Mouse (Mus musculus) kidney, embryonic 15.5 days (tissue): ENCODE measurements around the gene Zfp429. TPM values are rescaled to one million over a fixed set of nuclear protein-coding genes. Genes with fewer than 3 reads are reported as not detected.
"Not testable (repeated sequence)": the region's sequence is repeated elsewhere in the genome, so short reads cannot be mapped to it uniquely, and the experiment has no call there.

Experiments used
- ATAC-seq: fragments of 200-750 bp; cut with Nextera tagmentation; replicated peaks from 2 replicates; pipeline ENCODE4 v1.8.0; 2017; ENCODE audit warnings: moderate TSS enrichment; ENCODE audit not compliant: low FRiP score
- H3K27ac ChIP-seq: fragments of 300-500 bp; sonication (generic); 2 replicates; pipeline ENCODE4 v1.5.1; 2015; ENCODE audit warnings: mild to moderate bottlenecking, inconsistent platforms
- H3K27me3 ChIP-seq: fragments of 300-500 bp; sonication (generic); 2 replicates; pipeline ENCODE4 v1.6.1; 2015; ENCODE audit warnings: inconsistent platforms
- H3K36me3 ChIP-seq: fragments of 300-500 bp; sonication (generic); 2 replicates; pipeline ENCODE4 v1.6.1; 2015; ENCODE audit warnings: inconsistent platforms
- H3K4me1 ChIP-seq: fragments of 300-500 bp; sonication (generic); 2 replicates; pipeline ENCODE4 v1.6.1; 2015; ENCODE audit warnings: inconsistent platforms
- H3K4me2 ChIP-seq: fragments of 300-500 bp; sonication (generic); 2 replicates; pipeline ENCODE4 v1.6.1; 2015; ENCODE audit warnings: moderate library complexity, mild to moderate bottlenecking, inconsistent platforms
- H3K4me3 ChIP-seq: fragments of 300-500 bp; sonication (generic); replicated peaks from 2 replicates; pipeline ENCODE4 v1.5.1; 2015; ENCODE audit warnings: mild to moderate bottlenecking, inconsistent platforms
- H3K9ac ChIP-seq: fragments of 300-500 bp; sonication (generic); 2 replicates; pipeline ENCODE4 v1.6.1; 2015; ENCODE audit warnings: mild to moderate bottlenecking, inconsistent platforms
- H3K9me3 ChIP-seq: fragments of 300-500 bp; sonication (generic); replicated peaks from 2 replicates; pipeline ENCODE4 v1.6.1; 2016; ENCODE audit warnings: inconsistent platforms
- WGBS: fragments of 180-500 bp; shearing (Covaris S2); methylation state at CpG from one replicate; pipeline ENCODE4 v1.1.7; 2015; ENCODE audit warnings: mixed read lengths; 5-methylcytosine and 5-hydroxymethylcytosine counted together
- polyA plus RNA-seq: library from polyadenylated mRNA; unstranded; fragments of >200 nt; fragmentation: Nextera tagmentation; extraction: Ambion mirVana; gene quantifications from 2 replicates; pipeline ENCODE4 v1.2.1, GENCODE M21; 2015

Gene Zfp429
- polyA plus RNA-seq, 1 experiment from 2014 or later = 5.6 TPM

DNA sequence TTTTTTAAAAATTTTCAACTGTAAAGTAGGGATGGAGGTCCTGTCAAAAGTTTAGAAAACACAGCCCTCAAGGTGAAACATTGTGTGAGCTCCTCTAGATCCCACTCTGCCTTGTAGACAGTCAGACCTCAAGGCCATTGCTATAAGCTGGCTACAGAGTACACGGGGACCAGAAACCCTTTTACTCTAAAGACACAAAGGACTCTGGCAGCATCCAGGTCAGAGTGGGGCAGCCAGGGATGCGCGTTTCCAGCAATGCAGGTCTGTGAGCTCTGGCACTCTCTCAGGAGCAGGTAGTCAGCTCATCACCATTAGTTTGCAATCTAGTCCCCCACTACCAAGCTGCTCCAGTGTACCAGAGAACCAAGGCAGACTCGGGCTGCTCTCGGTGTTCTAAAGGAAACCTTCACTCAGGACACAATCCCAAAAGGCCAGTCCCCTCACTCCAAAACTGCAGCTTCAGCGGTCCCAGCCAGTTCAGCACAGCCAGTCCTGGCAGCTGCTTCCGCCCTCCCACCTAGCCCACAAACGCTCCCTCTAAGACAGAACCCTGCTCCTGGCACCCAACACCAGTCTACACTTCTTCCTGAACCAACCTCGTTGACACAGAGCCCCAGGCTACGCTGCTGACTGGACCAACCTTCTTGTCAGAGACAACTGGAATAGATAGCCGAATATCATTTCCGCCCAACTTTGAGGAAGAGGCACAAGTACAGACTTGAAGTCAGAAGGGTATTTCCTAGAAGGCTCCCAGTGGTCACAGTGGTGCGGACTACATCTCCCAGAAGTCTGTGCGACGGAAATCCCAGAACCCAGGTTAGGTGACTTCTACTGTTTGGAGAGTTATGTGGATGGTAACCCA is 24.3 kb downstream of the Zfp429 start, which contains the start of the genes Gm28041 and Zfp456:
TSS of gene Gm28041 (minus strand) at position 684 of the 862 bp plus-strand sequence.
TSS of gene Zfp456 (minus strand) at position 761 of the 862 bp plus-strand sequence.
- Histone ChIP-seq H3K4me3 (peak within 1 kb of the TSS; percentile 56), H3K9ac (0 out of 2 replicates have a peak within 1 kb of the TSS, but pooled peaks have one; percentile 38), H3K4me2 (peak within 1 kb of the TSS; percentile 61)
- not testable (repeated sequence) for H3K27me3 ChIP-seq, H3K9me3 ChIP-seq, H3K27ac ChIP-seq, H3K4me1 ChIP-seq, H3K36me3 ChIP-seq
- WGBS = 17% methylated on average over 15 of the region's 15 CpGs
- ATAC-seq = peak; percentile 99

DNA sequence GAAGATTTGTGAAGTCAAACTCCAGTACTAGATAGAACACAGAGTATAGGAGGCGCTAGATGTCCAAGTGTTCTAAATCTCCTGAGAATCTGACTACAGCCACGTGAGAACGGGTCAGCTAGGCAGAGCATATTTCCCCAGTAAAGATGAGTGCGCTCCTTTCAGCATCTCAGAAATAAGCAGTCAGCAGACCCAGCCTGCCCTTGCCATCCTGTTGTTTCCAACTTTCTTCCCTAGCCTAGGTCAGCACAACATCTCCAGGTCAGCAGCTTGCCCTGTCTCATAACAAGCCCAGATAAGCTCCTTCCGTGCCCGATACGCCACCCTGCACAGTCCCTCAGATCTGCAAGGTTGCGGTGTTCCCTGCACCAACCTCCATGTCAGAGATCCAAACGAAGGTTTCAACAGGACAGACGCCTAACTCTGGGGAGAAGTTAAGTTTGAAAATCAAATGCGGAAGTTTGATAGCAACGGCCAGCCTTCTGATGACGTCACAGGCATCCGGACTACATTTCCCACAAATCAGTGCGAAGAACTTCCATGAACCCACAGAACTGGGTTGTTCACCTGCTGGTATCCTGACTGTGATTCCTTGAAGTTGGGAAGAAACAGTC is 39.4 kb downstream of the Zfp429 start, which contains the start of the genes Gm28044 and Zfp953:
TSS of gene Gm28044 (minus strand) at position 406 of the 614 bp plus-strand sequence.
TSS of gene Zfp953 (minus strand) at position 475 of the 614 bp plus-strand sequence.
- peaks cover 3% of the 10 kb centered on the region; the same call in 1 of the 2 replicates for H3K4me1 ChIP-seq
- peak within 1 kb of the TSS; percentile 71 for H3K4me2 ChIP-seq
- no peaks in the 10 kb centered on the region for H3K36me3 ChIP-seq
- peak within 1 kb of the TSS; percentile 75 for H3K27ac ChIP-seq
- peak; percentile 95 for ATAC-seq
- H3K9me3 ChIP-seq = no peaks in the 10 kb centered on the region
- H3K9ac ChIP-seq = peak within 1 kb of the TSS; percentile 74
- H3K4me3 ChIP-seq = peak within 1 kb of the TSS; percentile 79
- H3K27me3 ChIP-seq = no peaks in the 10 kb centered on the region
- under 1% methylated on average over 15 of the region's 15 CpGs for WGBS

DNA sequence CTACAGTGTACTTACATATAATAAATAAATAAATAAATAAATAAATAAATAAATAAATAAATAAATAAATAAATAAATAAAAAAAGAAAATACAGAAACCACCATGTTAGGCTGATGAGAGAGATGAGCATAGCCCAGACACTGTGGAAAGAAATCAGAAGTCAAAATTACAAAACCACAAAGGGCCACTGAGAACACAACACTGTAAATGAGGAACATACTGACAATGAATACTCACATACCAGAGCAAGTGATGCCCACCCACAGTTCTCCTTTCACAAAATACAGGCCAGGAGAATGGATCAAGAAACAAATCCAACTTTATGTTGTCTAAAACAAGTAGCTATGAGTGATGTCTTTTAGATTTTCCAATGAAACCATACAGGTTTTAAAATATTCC is 47.8 kb downstream of the Zfp429 start:
- Histone ChIP-seq H3K4me2 (no peak overlapping the region), H3K9ac (no peak overlapping the region), H3K27me3 (no peaks in the 10 kb centered on the region), H3K9me3 (no peaks in the 10 kb centered on the region), H3K27ac (no peak overlapping the region), H3K4me3 (no peak overlapping the region), H3K4me1 (no peaks in the 10 kb centered on the region), H3K36me3 (no peaks in the 10 kb centered on the region)
- ATAC-seq = no peak

DNA sequence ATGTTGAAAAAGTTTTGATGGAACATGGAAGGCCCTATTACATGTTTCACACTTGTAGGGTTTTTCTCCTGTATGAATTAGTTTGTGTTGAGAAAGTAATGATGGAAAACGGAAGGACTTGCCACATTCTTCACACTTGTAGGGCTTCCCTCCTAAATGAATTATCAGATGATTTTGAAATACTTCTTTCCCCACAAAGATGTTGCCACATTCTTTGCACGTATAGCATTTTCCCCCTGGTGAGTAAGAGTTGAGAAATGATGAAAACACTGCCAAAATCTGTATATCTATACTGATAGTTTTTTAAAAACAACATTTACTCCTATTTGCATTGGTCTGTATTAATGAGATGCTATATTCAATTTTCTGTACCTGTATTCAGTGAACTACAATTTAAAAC is 56.2 kb downstream of the Zfp429 start:
- H3K4me3 ChIP-seq = no peak overlapping the region
- peaks cover 25% of the 10 kb centered on the region for H3K36me3 ChIP-seq
- H3K4me1 ChIP-seq = no peaks in the 10 kb centered on the region
- WGBS = 88% methylated on average over 2 of the region's 2 CpGs
- no peak overlapping the region for H3K27ac ChIP-seq
- no peaks in the 10 kb centered on the region for H3K27me3 ChIP-seq
- ATAC-seq = no peak
- no peak overlapping the region for H3K4me2 ChIP-seq
- no peaks in the 10 kb centered on the region for H3K9me3 ChIP-seq
- H3K9ac ChIP-seq = no peak overlapping the region

Other genes starting within 250 kb of the Zfp429 start
- 7.3 TPM in 2 replicates for gene Rsl1, start 226.6 kb downstream of the Zfp429 start, polyA plus RNA-seq
- 1.5 and 1.9 TPM in 2 replicates for gene Zfp455, start 205.3 kb downstream of the Zfp429 start, polyA plus RNA-seq
- gene Zfp458, start 121.4 kb downstream of the Zfp429 start, polyA plus RNA-seq = 2.1 TPM in 2 replicates
- gene Zfp457, start 93.3 kb downstream of the Zfp429 start, polyA plus RNA-seq = 0.39 and 1.00 TPM in 2 replicates
- 2.2 and 2.5 TPM in 2 replicates for gene Zfp595, start 67.2 kb downstream of the Zfp429 start, polyA plus RNA-seq
- gene Gm28044, start 39.3 kb downstream of the Zfp429 start, polyA plus RNA-seq = 0.47 TPM in 1 of 2 replicates, not detected in the other
- 1.5 TPM in 2 replicates for gene Zfp953, start 39.2 kb downstream of the Zfp429 start, polyA plus RNA-seq
- gene Gm28041, start 24.1 kb downstream of the Zfp429 start, polyA plus RNA-seq = 0.21 and 0.50 TPM in 2 replicates
- gene Zfp456, start 24.0 kb downstream of the Zfp429 start, polyA plus RNA-seq = 1.5 TPM in 2 replicates
- gene Zfp459, start 21.6 kb upstream of the Zfp429 start, polyA plus RNA-seq = 1.0 and 1.1 TPM in 2 replicates
- gene Zfp874a, start 51.8 kb upstream of the Zfp429 start, polyA plus RNA-seq = 8.9 and 9.9 TPM in 2 replicates
- gene Zfp874b, start 84.4 kb upstream of the Zfp429 start, polyA plus RNA-seq = 2.4 and 2.8 TPM in 2 replicates
- 15.7 and 16.1 TPM in 2 replicates for gene Zfp58, start 100.7 kb upstream of the Zfp429 start, polyA plus RNA-seq
- not detected in 2 replicates for gene Gm26965, start 126.3 kb upstream of the Zfp429 start, polyA plus RNA-seq
- gene Zfp87, start 126.4 kb upstream of the Zfp429 start, polyA plus RNA-seq = 25.6 and 26.1 TPM in 2 replicates
- gene Zfp748, start 154.0 kb upstream of the Zfp429 start, polyA plus RNA-seq = 13.8 and 14.0 TPM in 2 replicates
- gene Zfp729b, start 209.9 kb upstream of the Zfp429 start, polyA plus RNA-seq = 4.3 and 4.4 TPM in 2 replicates
- 0.22 TPM in 1 of 2 replicates, not detected in the other for gene Gm49345, start 237.9 kb upstream of the Zfp429 start, polyA plus RNA-seq
- 2.8 and 3.8 TPM in 2 replicates for gene Zfp729a, start 238.0 kb upstream of the Zfp429 start, polyA plus RNA-seq